Mouse (Mus musculus) stomach, embryonic 15.5 days (tissue): ENCODE measurements around the gene Tpo. TPM values are rescaled to one million over a fixed set of nuclear protein-coding genes. Genes with fewer than 3 reads are reported as not detected.

Experiments
- polyA plus RNA-seq: library from polyadenylated mRNA; unstranded; fragments of >200 nt; fragmentation: Nextera tagmentation; extraction: Ambion mirVana; gene quantifications from 2 replicates; pipeline ENCODE4 v1.2.1, GENCODE M21; 2015

The Tpo gene
- polyA plus RNA-seq, 1 experiment from 2014 or later: not detected

Other genes with a start within 250 kb of the Tpo start
- 70.4 and 77.2 TPM in 2 replicates for gene Pxdn, start 195.0 kb downstream of the Tpo start, polyA plus RNA-seq
- 24.9 and 28.0 TPM in 2 replicates for gene Sntg2, start 240.8 kb upstream of the Tpo start, polyA plus RNA-seq